Mouse (Mus musculus) MEL (cell line): ENCODE results near the gene Mta3. TPM values are rescaled to one million over a fixed set of nuclear protein-coding genes. Genes with fewer than 3 reads are reported as not detected.

Experiments
- DNase-seq: peaks from one replicate; pipeline ENCODE4 v3.0.0; 2011; ENCODE audit warnings: low read depth, low spot score
- H3K27ac ChIP-seq: 2 replicates; pipeline ENCODE4 v1.5.1; 2012; ENCODE audit warnings: low read depth, mild to moderate bottlenecking, control low read depth, low read length, moderate library complexity; ENCODE audit not compliant: control insufficient read depth
- H3K27me3 ChIP-seq, 2 experiments: fragments of 150-350 bp in 1 of 2; sonication (generic) in 1 of 2; 2 replicates each; pipeline ENCODE4 v1.6.1; 2012; ENCODE audit warnings: low read length in 2 of 2, mild to moderate bottlenecking in 2 of 2, improper control_type of control experiment in 1 of 2, moderate library complexity in 1 of 2; ENCODE audit not compliant: insufficient read depth in 2 of 2, control insufficient read depth in 1 of 2
- H3K36me3 ChIP-seq, 2 experiments: 2 replicates each; pipeline ENCODE4 v1.6.1; 2012 to 2014; ENCODE audit warnings: low read length in 2 of 2, improper control_type of control experiment in 1 of 2, inconsistent platforms in 1 of 2, mild to moderate bottlenecking in 1 of 2; ENCODE audit not compliant: insufficient read depth in 2 of 2, control insufficient read depth in 1 of 2
- H3K4me1 ChIP-seq, 2 experiments: fragments of 150-350 bp in 1 of 2; sonication (generic) in 1 of 2; 2 replicates each; pipeline ENCODE4 v1.6.1; 2012; ENCODE audit warnings: low read length in 2 of 2, improper control_type of control experiment in 1 of 2, mild to moderate bottlenecking in 1 of 2; ENCODE audit not compliant: insufficient read depth in 2 of 2, control insufficient read depth in 1 of 2
- H3K4me3 ChIP-seq, 2 experiments: fragments of 150-350 bp in 1 of 2; sonication (generic) in 1 of 2; 2 replicates each; pipeline ENCODE4 v1.5.1; 2012; ENCODE audit warnings: low read depth in 2 of 2, low read length in 2 of 2, mild to moderate bottlenecking in 2 of 2, moderate library complexity in 2 of 2, control low read depth in 1 of 2, improper control_type of control experiment in 1 of 2; ENCODE audit not compliant: control insufficient read depth in 1 of 2, insufficient read depth in 1 of 2
- H3K79me2 ChIP-seq: 2 replicates; pipeline ENCODE4 v1.6.1; 2012; ENCODE audit warnings: mild to moderate bottlenecking, low read length, moderate library complexity; ENCODE audit not compliant: control insufficient read depth, poor library complexity, insufficient read depth
- H3K9ac ChIP-seq: 2 replicates; pipeline ENCODE4 v1.6.1; 2012; ENCODE audit warnings: low read depth, mild to moderate bottlenecking, control low read depth, low read length, moderate library complexity; ENCODE audit not compliant: control insufficient read depth, poor library complexity, severe bottlenecking
- H3K9me3 ChIP-seq: fragments of 150-350 bp; sonication (generic); replicated peaks from 2 replicates; pipeline ENCODE4 v1.6.1; 2012; ENCODE audit warnings: mild to moderate bottlenecking, low read length, improper control_type of control experiment, moderate library complexity; ENCODE audit not compliant: insufficient read depth
- BHLHE40 ChIP-seq: IDR thresholded peaks from 2 replicates; pipeline ENCODE4 v1.6.1; 2012; ENCODE audit warnings: low read depth, mild to moderate bottlenecking, inconsistent platforms, low read length, improper control_type of control experiment, borderline replicate concordance
- CHD2 ChIP-seq: IDR thresholded peaks from 2 replicates; pipeline ENCODE4 v1.6.1; 2011; ENCODE audit warnings: low read length, improper control_type of control experiment
- CTCF ChIP-seq, 3 experiments: IDR thresholded peaks in 2 of 3; conservative IDR thresholded peaks in 1 of 3; 2 replicates each; pipeline ENCODE4 v1.5.1; 2011 to 2012; ENCODE audit warnings: low read length in 3 of 3, low read depth in 2 of 3, mild to moderate bottlenecking in 2 of 3, improper control_type of control experiment in 1 of 3, inconsistent platforms in 1 of 3, mixed read lengths in 1 of 3, moderate library complexity in 1 of 3; ENCODE audit not compliant: control insufficient read depth in 1 of 3, insufficient read depth in 1 of 3, poor library complexity in 1 of 3, severe bottlenecking in 1 of 3
- E2F4 ChIP-seq: IDR thresholded peaks from 2 replicates; pipeline ENCODE4 v1.6.1; 2011; ENCODE audit warnings: low read depth, low read length, improper control_type of control experiment, borderline replicate concordance
- EP300 ChIP-seq, 2 experiments: IDR thresholded peaks; 2 replicates each; pipeline ENCODE4 v1.6.1; 2011; ENCODE audit warnings: improper control_type of control experiment in 2 of 2, low read length in 2 of 2, low read depth in 1 of 2, mild to moderate bottlenecking in 1 of 2
- ETS1 ChIP-seq: IDR thresholded peaks from 2 replicates; pipeline ENCODE4 v1.6.1; 2012; ENCODE audit warnings: low read depth, mild to moderate bottlenecking, inconsistent platforms, low read length, improper control_type of control experiment, moderate library complexity
- GABPA ChIP-seq: IDR thresholded peaks from 2 replicates; pipeline ENCODE4 v1.6.1; 2012; ENCODE audit warnings: low read depth, mild to moderate bottlenecking, inconsistent platforms, low read length, improper control_type of control experiment, moderate library complexity
- JUND ChIP-seq: IDR thresholded peaks from 2 replicates; pipeline ENCODE4 v1.6.1; 2011; ENCODE audit warnings: low read depth, mild to moderate bottlenecking, improper control_type of control experiment, low read length
- KAT2A ChIP-seq: conservative IDR thresholded peaks from 2 replicates; pipeline ENCODE4 v1.6.1; 2012; ENCODE audit warnings: low read depth, low read length, improper control_type of control experiment, inconsistent platforms
- MAFK ChIP-seq: IDR thresholded peaks from 2 replicates; pipeline ENCODE4 v1.6.1; 2011; ENCODE audit warnings: low read depth, mild to moderate bottlenecking, low read length, improper control_type of control experiment, borderline replicate concordance
- MAX ChIP-seq: IDR thresholded peaks from 2 replicates; pipeline ENCODE4 v1.6.1; 2011; ENCODE audit warnings: low read length, improper control_type of control experiment
- MAZ ChIP-seq: IDR thresholded peaks from 2 replicates; pipeline ENCODE4 v1.6.1; 2012; ENCODE audit warnings: low read depth, mild to moderate bottlenecking, inconsistent platforms, low read length, improper control_type of control experiment
- MXI1 ChIP-seq: IDR thresholded peaks from 2 replicates; pipeline ENCODE4 v1.6.1; 2011; ENCODE audit warnings: mild to moderate bottlenecking, low read depth, low read length, improper control_type of control experiment
- MYB ChIP-seq: IDR thresholded peaks from 2 replicates; pipeline ENCODE4 v1.6.1; 2011; ENCODE audit warnings: mild to moderate bottlenecking, low read depth, low read length, improper control_type of control experiment
- MYC ChIP-seq: IDR thresholded peaks from 2 replicates; pipeline ENCODE4 v1.6.1; 2011; ENCODE audit warnings: low read depth, mild to moderate bottlenecking, low read length, improper control_type of control experiment, moderate library complexity
- NELFE ChIP-seq: IDR thresholded peaks from 2 replicates; pipeline ENCODE4 v1.6.1; 2011; ENCODE audit warnings: low read depth, low read length, improper control_type of control experiment
- NRF1 ChIP-seq: IDR thresholded peaks from 2 replicates; pipeline ENCODE4 v1.6.1; 2014; ENCODE audit warnings: low read depth, mild to moderate bottlenecking, inconsistent platforms, low read length, improper control_type of control experiment, moderate library complexity; ENCODE audit not compliant: poor library complexity, insufficient read depth, severe bottlenecking
- POLR2A ChIP-seq, 2 experiments: IDR thresholded peaks; 2 replicates each; pipeline ENCODE4 v1.6.1; 2011 to 2012; ENCODE audit warnings: low read length in 2 of 2, mild to moderate bottlenecking in 2 of 2, control low read depth in 1 of 2, improper control_type of control experiment in 1 of 2, low read depth in 1 of 2, moderate library complexity in 1 of 2; ENCODE audit not compliant: control insufficient read depth in 1 of 2, insufficient read depth in 1 of 2, poor library complexity in 1 of 2
- POLR2AphosphoS2 ChIP-seq: IDR thresholded peaks from 2 replicates; pipeline ENCODE4 v1.6.1; 2011; ENCODE audit warnings: low read length, improper control_type of control experiment
- SIN3A ChIP-seq: IDR thresholded peaks from 2 replicates; pipeline ENCODE4 v1.6.1; 2012; ENCODE audit warnings: low read length, improper control_type of control experiment, inconsistent platforms
- TBP ChIP-seq: IDR thresholded peaks from 2 replicates; pipeline ENCODE4 v1.8.0; 2011; ENCODE audit warnings: low read depth, low read length, improper control_type of control experiment
- TCF12 ChIP-seq: IDR thresholded peaks from 2 replicates; pipeline ENCODE4 v1.6.1; 2014; ENCODE audit warnings: low read depth, mild to moderate bottlenecking, inconsistent platforms, low read length, improper control_type of control experiment, moderate library complexity
- USF1 ChIP-seq: IDR thresholded peaks from 2 replicates; pipeline ENCODE4 v1.6.1; 2014; ENCODE audit warnings: low read depth, mild to moderate bottlenecking, inconsistent platforms, low read length, improper control_type of control experiment, moderate library complexity
- ZNF384 ChIP-seq: IDR thresholded peaks from 2 replicates; pipeline ENCODE4 v1.6.1; 2012; ENCODE audit warnings: low read depth, mild to moderate bottlenecking, inconsistent platforms, low read length, improper control_type of control experiment
- polyA plus RNA-seq, 2 experiments: library from polyadenylated mRNA; stranded (reverse) in 1 of 2; unstranded in 1 of 2; fragments of >175 nt in 1 of 2; fragments of >200 nt in 1 of 2; gene quantifications; 2 replicates each; pipeline versions ENCODE4 v1.2.1 to v1.2.4; 2012; ENCODE audit warnings: low replicate concordance in 2 of 2, low read depth in 1 of 2; ENCODE audit not compliant: insufficient read length in 2 of 2, insufficient read depth in 1 of 2, missing spikeins in 1 of 2
- total RNA-seq: library from RNA; depleted of rRNA; stranded (reverse); fragments of 300-350 nt; gene quantifications from 2 replicates; pipeline ENCODE4 v1.2.3, GENCODE M21; 2012

Gene Mta3
- total and polyA plus RNA-seq, 3 experiments = 28.8 to 58.2 TPM; not detected in 1

- Histone ChIP-seq H3K79me2 (no peaks in the 10 kb centered on the region; the same call in 1 of the 2 replicates), H3K4me3 (no peak overlapping the region), H3K9me3 (no peaks in the 10 kb centered on the region), H3K4me1 (no peaks in the 10 kb centered on the region; a peak in 1 of 4 replicates), H3K9ac (no peak overlapping the region), H3K36me3 (peaks cover 0 to 4% of the 10 kb centered on the region in 2 experiments; a peak in 1 of 4 replicates), H3K27me3 (no peaks in the 10 kb centered on the region), H3K27ac (no peak overlapping the region)
- no peak for DNase-seq
- TF ChIP-seq USF1 (no peak), GABPA (no peak), TBP (no peak), MAFK (no peak), MXI1 (no peak), EP300 (IDR thresholded peaks at IDR 0.05; ENCODE audit: low read depth in 1 of 2, low read length in 2 of 2) (no peak), SIN3A (no peak), MAZ (no peak), CHD2 (no peak), ZNF384 (no peak), NELFE (no peak), MYC (no peak), JUND (no peak), BHLHE40 (no peak), ETS1 (no peak), POLR2A (IDR thresholded peaks at IDR 0.05; ENCODE audit: control insufficient read depth in 1 of 2, insufficient read depth in 1 of 2, low read depth in 1 of 2, low read length in 2 of 2, poor library complexity in 1 of 2) (no peak), TCF12 (no peak), NRF1 (no peak), KAT2A (no peak), E2F4 (no peak)
These were observed 17.1 kb downstream of the Mta3 start for GRCm38 (mm10) chr17:83723064-83723463.

- Histone ChIP-seq H3K4me3 (no peak overlapping the region), H3K36me3 (peaks cover 0 to 4% of the 10 kb centered on the region in 2 experiments; a peak in 1 of 4 replicates), H3K9me3 (no peaks in the 10 kb centered on the region), H3K27ac (no peak overlapping the region), H3K4me1 (no peaks in the 10 kb centered on the region; a peak in 1 of 4 replicates), H3K27me3 (no peaks in the 10 kb centered on the region), H3K9ac (no peak overlapping the region), H3K79me2 (no peaks in the 10 kb centered on the region; the same call in 1 of the 2 replicates)
- DNase-seq = no peak
- TF ChIP-seq CTCF (IDR thresholded peaks at IDR 0.05 in 2 of 3, conservative IDR thresholded peaks at IDR 0.05 in 1 of 3; ENCODE audit: control insufficient read depth in 1 of 3, insufficient read depth in 1 of 3, low read depth in 2 of 3, low read length in 3 of 3, poor library complexity in 1 of 3, severe bottlenecking in 1 of 3) (no peak), MAZ (no peak), ZNF384 (no peak), POLR2AphosphoS2 (no peak), NELFE (no peak), MYB (no peak), MAX (no peak)
These were observed 20.5 kb downstream of the Mta3 start for GRCm38 (mm10) chr17:83726496-83726895.
